Mouse (Mus musculus) adipocyte (in vitro differentiated cells): ENCODE data around the gene Fras1.

Source experiments
- DNase-seq: peaks from one replicate; pipeline ENCODE4 v3.0.0-alpha.2; 2016; ENCODE audit warnings: low spot score

Fras1 gene

GRCm38 (mm10) chr5:96578705-96579104 lies 204.9 kb downstream of the Fras1 start:
- DNase-seq = no peak

- DNase-seq = no peak
Observed at GRCm38 (mm10) chr5:96579938-96580337, 206.2 kb downstream of the Fras1 start.

- DNase-seq = no peak
Observed at GRCm38 (mm10) chr5:96584730-96585129, 211.0 kb downstream of the Fras1 start.

GRCm38 (mm10) chr5:96590621-96591020 lies 216.9 kb downstream of the Fras1 start:
- DNase-seq = no peak

DNA sequence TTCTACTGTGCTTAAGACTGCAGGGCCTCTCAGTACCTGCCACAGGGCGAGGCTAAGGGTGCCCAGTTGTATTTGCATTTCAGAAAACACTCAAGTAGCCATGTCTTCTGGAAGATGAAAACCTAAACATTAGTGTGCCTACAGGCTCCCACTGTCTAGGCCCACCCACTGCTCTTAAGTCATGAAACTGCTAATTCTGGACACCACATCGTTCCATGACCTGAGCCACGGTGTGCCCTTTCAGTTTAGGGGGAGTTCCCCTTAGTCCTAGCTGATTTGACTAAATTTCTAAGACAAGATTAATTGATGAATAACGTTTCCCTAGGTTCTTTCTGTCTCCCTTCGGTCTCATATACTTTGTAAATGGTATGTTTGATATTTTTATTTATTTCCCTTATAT lies 222.0 kb downstream of the Fras1 start:
- no peak for DNase-seq

DNA sequence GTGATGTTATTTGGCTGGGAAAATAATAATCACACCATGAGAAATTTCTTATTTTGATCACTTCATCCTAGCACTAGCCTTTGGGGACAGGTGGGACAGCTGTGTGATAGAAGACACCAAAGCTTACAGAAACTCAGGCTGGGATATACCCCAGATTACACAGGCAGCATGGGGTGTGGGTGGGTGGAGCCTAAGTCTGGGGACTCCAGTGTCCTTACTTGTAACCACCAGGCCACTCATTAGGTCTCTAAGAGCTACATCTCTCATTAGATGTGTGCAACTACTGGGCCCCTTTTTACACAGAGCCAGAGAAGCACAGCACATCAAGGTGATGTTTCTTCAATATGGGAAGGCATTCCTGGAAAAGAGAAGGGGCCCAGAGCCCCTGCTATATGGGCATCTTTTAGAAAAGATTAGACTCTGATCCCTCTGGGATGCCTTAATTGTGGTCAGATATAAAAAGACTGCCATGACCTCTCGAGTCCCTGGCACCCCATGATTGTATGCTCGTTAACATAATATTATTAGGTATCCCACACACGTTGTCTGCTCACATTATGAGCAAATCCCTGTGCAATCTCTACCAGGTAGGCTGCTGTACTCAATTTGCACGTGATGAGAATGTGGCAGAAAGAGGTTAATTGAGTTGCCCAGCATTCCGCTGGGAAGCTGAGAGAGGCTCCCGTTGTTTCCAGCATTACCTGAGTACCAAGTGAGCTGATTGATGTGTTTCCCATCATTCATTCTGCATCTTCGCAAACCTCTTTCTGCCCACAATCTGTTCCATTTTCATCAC lies 230.4 kb downstream of the Fras1 start:
- no peak for DNase-seq

GRCm38 (mm10) chr5:96608036-96608435 lies 234.3 kb downstream of the Fras1 start:
- DNase-seq = no peak

DNA sequence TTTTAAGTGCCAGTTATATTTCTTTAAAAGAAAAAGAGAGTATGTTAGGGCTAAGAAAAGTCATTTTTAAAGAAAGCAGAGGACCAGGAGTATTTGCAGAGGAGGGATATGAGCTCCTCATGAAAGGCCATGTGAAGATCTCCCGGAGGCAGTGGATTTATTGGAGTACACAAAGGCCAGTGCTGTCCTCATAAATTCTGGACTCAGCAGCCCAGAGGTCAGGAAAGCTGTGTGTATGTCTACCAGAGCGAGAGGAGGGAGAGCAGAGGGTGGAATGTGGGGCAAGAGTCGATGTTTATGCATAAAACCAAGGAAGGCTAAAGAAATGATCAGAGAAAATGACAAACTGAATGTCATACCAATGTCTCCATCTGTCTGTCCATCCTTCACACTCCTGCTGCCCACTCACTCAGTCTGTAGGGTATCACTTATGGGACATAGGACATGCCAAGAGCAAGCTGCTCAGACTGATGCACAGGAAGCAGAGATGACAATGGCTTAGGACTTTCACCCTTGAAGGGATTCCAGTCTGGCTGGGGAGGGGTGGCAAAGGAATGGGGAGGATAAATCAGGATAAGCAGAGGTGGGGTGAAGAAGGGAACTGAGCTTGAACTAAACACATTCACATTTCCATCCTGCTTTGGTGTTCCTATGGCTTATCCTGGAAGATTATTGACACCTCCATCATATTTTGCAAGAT lies 235.0 kb downstream of the Fras1 start:
- peak; percentile 23 for DNase-seq

GRCm38 (mm10) chr5:96612077-96612476 lies 238.3 kb downstream of the Fras1 start:
- no peak for DNase-seq

DNA sequence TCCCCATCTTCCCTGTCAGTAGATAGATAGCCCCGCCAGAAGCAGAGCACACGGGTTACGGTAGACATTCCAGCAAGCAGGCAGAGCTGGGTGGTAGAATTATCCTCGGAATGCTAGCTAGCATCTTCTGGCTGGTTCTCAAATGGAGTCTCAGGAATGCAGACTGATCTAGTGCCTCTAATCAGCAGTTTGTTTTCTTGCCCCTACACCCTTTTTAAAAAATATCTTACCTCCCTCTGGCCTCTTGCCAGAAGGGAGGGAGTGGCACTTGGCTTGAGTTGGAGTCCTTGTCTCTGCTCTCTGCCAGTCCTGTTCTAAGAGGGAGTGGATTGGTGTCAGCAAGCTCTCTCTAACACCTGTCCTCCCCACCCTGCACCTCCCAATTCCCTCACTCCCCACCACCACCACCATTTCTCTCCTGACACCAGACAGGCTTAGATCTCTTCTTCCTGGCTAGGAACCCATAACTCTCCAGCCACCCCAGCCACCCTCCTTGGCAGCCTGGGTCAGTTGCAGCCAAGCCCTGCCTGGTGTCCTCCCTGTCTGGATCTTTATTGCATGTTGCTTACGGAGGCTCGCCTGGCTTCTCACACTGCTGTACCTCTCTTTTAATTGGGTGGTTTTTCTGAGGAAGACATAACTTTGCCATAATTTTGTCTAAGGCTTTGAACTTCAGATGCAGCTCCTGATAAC lies 243.3 kb downstream of the Fras1 start:
- no peak for DNase-seq

- no peak for DNase-seq
Observed at GRCm38 (mm10) chr5:96618008-96618407, 244.3 kb downstream of the Fras1 start.

- DNase-seq = peak; percentile 64
Observed at GRCm38 (mm10) chr5:96620209-96620608, 246.5 kb downstream of the Fras1 start.

GRCm38 (mm10) chr5:96620618-96621017 lies 246.9 kb downstream of the Fras1 start:
- no peak for DNase-seq

GRCm38 (mm10) chr5:96622604-96623352 lies 249.0 kb downstream of the Fras1 start:
- DNase-seq = no peak

- DNase-seq = no peak
Observed at GRCm38 (mm10) chr5:96629851-96630250, 256.1 kb downstream of the Fras1 start.

- no peak for DNase-seq
Observed at GRCm38 (mm10) chr5:96635146-96635862, 261.5 kb downstream of the Fras1 start.

DNA sequence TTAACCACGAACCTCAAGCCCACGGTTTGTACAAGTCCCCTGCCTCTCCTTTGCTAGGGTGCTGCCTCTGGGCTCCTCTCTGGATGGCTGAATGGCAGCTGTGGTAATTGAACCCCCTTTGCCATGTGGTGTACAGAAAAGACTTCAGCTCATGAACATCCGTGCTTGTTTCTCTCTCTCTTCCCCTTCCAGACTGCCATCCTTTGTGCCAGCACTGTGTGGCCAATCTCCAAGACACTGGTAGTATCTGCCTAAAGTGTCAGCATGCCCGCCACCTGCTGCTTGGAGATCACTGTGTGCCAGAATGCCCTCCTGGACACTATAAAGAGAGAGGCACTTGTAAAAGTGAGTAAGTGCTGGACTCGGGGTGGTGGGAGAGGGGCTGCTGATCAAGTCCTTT lies 262.1 kb downstream of the Fras1 start:
- peak; percentile 12 for DNase-seq

GRCm38 (mm10) chr5:96639213-96639910 lies 265.6 kb downstream of the Fras1 start:
- no peak for DNase-seq

DNA sequence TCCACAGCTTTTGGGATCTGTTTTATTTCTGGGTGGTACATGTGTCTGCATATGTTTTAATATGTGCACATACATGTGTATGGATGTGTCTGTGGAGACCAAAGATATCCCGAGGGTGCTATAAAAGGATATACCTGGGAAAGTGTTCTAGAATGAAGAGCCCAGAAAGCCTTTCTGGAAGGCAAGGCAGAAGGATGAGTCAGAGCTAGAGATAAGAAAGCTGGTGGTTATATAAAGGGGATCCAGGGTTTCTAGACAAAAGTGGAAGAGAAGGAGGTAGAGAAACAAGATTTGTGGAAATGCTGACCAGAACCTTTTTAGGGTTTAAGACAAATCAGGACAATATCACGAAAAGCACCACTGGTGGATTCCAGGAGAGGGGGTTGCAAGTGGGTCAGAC lies 267.5 kb downstream of the Fras1 start:
- no peak for DNase-seq

DNA sequence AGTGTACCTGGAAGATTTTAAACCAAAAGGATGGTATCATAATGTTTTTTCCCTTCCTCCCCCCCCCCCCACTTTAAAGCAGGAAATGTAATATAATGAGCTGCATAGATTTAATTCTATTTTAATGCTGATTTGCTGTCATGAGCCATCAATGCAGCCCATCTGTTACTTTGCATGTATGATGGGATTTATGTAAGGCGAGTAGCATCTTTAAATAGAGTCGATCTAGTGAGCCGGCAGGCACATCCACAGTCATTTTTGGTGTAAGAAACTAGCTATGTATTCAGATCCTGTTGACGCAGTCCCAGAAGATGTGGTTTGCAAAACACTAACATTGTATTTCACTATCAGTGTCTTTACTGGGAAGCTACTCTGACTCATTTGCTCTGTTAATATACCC lies 301.9 kb downstream of the Fras1 start:
- DNase-seq = no peak

- peak; percentile 60 for DNase-seq
Observed at GRCm38 (mm10) chr5:96677498-96677897, 303.7 kb downstream of the Fras1 start.
